Mouse (Mus musculus): ENCODE measurements at regions not wholly inside any gene's neighbourhood (a gene's known extent, or its start where the extent isn't known, plus 50 kb on each side); places are given as distances from the start of the nearest gene placed in this dataset.

DNA sequence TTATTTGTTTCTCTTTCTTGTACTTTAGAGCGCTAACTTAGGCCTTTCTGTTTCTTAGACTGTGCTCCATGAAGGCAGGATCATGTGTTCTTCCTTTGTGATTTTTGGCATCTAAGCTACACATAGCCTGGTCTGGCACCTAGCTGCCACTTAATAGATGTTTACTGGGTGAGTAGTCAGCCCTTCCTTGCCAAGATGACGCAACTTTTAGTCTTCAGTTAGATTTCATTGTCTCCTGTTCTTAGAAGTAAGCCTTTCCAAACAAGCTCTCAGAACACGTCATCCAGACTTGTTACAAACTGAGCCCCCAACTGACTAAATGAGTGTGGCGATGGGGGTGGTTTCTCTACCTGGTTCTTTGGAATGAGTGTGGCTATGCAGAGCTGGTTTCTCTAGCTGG, 85.4 kb upstream of the Rapgef5 start:
- DNase-seq (ENCODE audit: low read depth) = no peak

DNA sequence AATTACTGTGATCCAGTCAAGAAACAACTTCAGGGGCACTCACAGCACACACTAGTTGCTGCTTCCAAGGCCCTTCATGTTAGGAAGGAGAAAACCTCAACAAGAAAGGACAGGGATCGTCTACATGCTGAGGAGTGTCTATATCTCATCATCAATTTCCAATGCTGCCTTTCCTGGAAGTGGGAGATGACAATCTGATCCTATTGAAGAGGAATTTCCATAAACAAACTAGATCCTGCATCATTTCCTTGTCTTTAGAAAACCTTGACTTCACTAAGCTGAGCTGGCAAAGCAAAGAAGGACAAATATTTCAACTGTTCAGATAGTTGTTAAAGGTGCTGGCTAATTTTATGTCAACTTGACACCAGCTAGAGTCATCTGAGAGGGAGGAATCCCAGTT, 83.5 kb upstream of the Rapgef5 start:
- no peak for DNase-seq (ENCODE audit: low read depth)

DNA sequence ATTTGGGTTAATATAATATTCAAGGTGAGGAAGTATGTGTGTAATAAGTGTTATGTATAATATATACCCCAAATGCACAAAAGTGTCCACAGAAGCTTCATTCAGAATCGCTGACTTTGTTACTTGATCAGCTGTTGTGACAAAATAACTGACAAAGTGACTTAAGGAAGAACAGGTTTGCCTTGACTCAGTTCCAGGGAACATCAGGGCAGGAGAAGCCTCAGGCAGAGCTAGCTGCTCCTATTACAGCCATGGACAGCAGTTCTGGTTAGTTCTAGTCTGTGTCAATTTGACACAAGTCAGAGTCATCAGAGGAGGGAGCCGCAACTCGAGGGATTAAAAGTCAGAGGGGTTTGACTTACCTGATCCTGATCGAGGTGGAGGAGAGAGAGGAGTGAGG, 79.3 kb upstream of the Rapgef5 start:
- DNase-seq (ENCODE audit: low read depth) = no peak

DNA sequence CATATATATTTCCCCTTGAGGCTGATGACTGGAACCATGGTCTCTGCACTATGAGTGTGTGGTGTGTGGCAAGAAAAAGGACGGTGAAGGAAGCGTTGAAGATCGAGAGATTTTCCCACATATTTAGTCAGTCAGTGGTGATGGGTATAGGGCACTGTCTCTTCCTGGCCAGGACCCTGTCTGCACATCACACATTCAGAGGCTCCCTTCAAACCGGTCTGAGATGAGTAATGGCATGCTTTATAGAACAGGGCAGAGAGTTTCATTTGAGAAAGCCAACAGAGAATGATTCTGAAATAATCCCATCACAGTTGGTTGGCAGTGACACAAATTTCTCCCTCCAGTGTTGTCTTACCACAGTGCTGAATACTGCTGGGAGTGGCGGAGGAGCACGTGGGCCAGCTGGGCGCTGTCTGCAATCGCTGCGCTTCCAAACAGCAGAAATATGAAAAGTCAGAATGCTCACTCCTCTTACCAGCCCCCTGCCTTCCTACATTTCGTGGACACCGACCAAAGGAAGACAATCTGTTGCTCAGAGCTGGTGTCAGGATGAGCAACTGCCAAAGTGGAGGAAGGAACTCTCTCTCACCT, 77.2 kb upstream of the Rapgef5 start:
- no peak for DNase-seq (ENCODE audit: low read depth)

- peak; percentile 63 for DNase-seq (ENCODE audit: low read depth)
Measured at GRCm38 (mm10) chr12:117444247-117444989, 71.9 kb upstream of the Rapgef5 start.

DNA sequence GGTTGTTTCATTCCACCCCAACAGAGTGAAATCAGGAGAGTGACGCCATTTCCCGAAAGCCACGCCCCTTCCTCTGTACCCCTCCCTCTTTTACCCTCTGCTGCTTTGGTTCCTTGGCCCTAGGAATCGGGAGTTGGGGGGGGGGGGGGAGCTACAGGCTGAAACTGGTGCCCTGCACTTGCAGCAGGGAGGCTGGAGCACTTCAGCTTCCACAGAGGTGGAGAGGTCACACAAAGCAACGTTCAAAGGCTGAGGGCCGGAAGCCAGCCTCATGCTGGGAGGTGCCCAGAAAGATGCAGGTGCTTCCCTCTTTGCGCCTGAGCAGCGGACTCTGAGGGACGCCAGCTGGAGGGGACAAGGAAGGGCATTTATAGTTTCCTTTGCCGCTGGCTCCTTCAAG, 69.1 kb upstream of the Rapgef5 start:
- DNase-seq (ENCODE audit: low read depth) = peak; percentile 74

DNA sequence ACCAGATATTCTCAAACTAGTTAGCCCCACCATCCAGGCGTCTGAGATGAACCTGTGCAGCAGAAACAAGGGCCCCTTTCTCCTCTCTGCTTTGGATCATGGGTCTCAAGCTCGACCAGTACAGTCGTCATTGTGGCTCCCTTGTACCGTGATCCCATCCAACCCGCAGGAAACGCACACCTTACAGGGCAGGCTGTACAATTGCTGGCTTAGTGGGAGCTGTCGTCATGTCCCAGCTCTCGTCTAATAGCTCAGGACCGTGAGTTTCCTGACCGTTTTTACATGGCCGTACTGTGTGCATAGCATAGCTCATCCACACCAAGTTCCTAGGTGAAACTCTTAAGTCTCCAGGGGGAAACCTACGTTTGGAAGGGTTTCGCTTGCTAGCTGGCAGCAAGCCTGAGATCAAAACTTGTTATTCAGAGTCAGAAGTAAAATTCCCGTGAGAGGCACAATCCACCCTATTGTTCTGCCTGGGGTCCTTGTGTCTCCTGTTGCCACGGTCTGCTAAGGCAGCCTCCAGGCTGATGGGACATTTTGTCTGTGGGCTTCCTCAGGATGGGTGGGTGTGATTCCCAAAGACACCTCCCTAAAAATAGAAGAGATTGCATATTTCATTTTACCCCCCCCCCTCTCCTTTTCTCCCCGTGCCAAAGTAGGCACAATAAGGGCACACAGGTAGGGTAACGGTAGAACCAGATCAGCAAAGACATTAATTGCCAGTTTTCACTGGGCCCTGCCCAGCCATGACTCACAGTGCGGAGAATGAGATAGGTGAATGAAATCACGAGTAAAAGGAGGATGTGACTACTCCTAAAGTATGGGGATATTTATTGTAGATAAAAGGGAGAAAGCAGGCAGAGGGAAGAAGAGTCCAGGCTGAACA, 68.2 kb upstream of the Rapgef5 start:
- no peak for DNase-seq (ENCODE audit: low read depth)

GRCm38 (mm10) chr12:117449080-117449479, 67.2 kb upstream of the Rapgef5 start:
- DNase-seq (ENCODE audit: low read depth) = no peak

GRCm38 (mm10) chr12:117450106-117450505, 66.2 kb upstream of the Rapgef5 start:
- no peak for DNase-seq (ENCODE audit: low read depth)

- DNase-seq (ENCODE audit: low read depth) = no peak
Measured at GRCm38 (mm10) chr12:117450871-117451270, 65.4 kb upstream of the Rapgef5 start.

DNA sequence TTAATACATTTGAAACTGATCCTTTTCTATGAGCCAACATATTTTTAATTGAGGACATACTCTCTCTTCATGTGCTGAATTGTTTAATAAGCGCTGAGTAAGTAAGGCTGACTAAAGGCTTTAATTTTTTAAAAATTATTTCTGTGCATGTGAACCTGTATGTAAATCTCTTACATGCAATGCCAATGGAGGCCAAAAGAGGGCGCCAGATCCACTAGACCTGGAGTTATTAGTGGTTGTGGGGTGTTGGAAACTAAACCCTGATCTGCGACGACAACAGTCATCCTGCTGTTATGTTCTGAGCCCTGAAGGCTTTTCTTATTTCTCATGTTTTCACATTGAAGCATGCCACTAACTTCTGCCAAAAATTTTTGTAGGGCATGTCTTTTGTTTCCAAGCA, 64.8 kb upstream of the Rapgef5 start:
- peak; percentile 68 for DNase-seq (ENCODE audit: low read depth)

- DNase-seq (ENCODE audit: low read depth) = no peak
Measured at GRCm38 (mm10) chr12:117455800-117456199, 60.5 kb upstream of the Rapgef5 start.

- DNase-seq (ENCODE audit: low read depth) = no peak
Measured at GRCm38 (mm10) chr12:117458132-117459070, 57.9 kb upstream of the Rapgef5 start.

GRCm38 (mm10) chr12:117459541-117459940, 56.7 kb upstream of the Rapgef5 start:
- DNase-seq (ENCODE audit: low read depth) = no peak

GRCm38 (mm10) chr12:117465206-117465605, 51.1 kb upstream of the Rapgef5 start:
- no peak for DNase-seq (ENCODE audit: low read depth)

DNA sequence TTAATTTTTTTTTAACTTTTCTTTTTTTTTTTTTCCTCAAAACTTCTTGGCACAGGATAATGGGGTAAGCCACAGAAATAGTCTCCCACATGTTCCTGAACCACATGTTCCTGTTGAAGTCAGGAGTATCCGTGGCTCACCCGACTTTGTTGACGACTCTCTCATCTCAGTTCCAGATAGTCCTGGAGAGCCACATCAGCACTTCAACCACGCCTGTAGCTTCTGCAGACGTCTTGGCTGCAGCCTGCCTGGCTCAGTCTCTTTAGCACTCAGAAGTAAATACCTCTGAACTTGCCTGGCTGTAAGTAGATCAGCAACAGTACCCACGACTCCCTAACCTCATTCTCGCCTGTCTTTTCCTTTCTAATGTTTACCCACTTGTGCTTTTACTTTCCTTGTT, 50.3 kb upstream of the Rapgef5 start:
- no peak for DNase-seq (ENCODE audit: low read depth)

Data from induced T-regulatory cell, adult 2 months (primary cell).